Comparison of ENCODE assay signal across 9 mouse cellular contexts in the genomic region with DNA sequence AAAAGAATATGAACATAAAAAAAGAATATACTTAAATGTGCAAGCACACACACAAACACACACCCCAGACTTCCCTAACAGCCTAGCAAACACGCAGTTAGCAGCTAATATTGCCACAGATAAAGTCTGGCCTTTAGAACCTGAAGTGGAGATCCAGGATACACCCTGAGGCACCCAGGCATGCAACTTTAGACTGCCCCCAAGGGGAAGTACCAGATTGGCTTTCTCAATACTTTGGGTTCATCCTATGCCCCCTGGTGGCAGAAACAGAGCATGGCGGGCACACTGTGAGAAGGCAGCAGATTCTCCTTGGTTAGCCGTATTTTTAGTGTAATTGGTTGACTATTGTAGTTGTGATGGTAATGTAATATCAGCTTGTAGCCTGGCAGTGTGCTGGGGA. TPM values are rescaled to one million over a fixed set of nuclear protein-coding genes. Genes with fewer than 3 reads are reported as not detected.
DNase-seq lines count a peak whose midpoint lies in the region; ATAC-seq and TF ChIP-seq lines count a peak whose summit lies in the region.
"Had no signal": no experiment of that assay in that cellular context is flagged by ENCODE, and none has a peak within 500 bp of the region (broad histone marks: within the 10 kb centered on the region; RNA-seq: fewer than 3 reads in every experiment).

No protein-coding gene starts in this region.

- peak; percentile 94 for DNase-seq in CH12.LX (ENCODE audit: extremely low read depth)
- DNase-seq in adrenal gland, postnatal 4 days (ENCODE audit: low spot score in 2 of 2), result peak; percentile 53 to 78
- peak; percentile 80 to 90 for DNase-seq in heart, postnatal 14 days
- DNase-seq in layer of hippocampus, adult 8-10 months (ENCODE audit: low spot score in 2 of 2), result peak; percentile 61 to 85
- peak; percentile 80 for DNase-seq in retina, postnatal 1 day
- peak; percentile 84 to 85 for DNase-seq in thymus, postnatal 36 days

- peak; percentile 93 for TF ChIP-seq RAD21 in CH12.LX (IDR thresholded peaks at IDR 0.05; ENCODE audit: low read depth, low read length)

- dilution Hi-C loops in CH12.LX (cut with MboI; ENCODE audit: extremely low pct_ligation_motif_present, extremely low pct_unique_long_range_greater_than_20kb, low sequenced_read_pairs), result no loop called here

- peaks cover 50 to 97% of the 10 kb centered on the region in 2 experiments for H3K4me1 ChIP-seq in CH12.LX (ENCODE audit: control insufficient read depth in 1 of 2, insufficient read depth in 2 of 2)
- no peaks in the 10 kb centered on the region for H3K4me1 ChIP-seq in lung, embryonic 16.5 days (replicated peaks; ENCODE audit: control insufficient read depth, insufficient read depth, low read length)
- H3K4me1 ChIP-seq: limb, embryonic 12.5 days had no signal

- no peak overlapping the region for H3K4me2 ChIP-seq in CH12.LX (ENCODE audit: insufficient read depth, low read depth, poor library complexity, severe bottlenecking)
- H3K4me2 ChIP-seq in lung, embryonic 16.5 days (ENCODE audit: low read depth, low read length), result no peak overlapping the region
- H3K4me2 ChIP-seq: limb, embryonic 12.5 days had no signal

- in situ Hi-C loops in CH12.LX (cut with MboI; ENCODE audit: low pct_ligation_motif_present, low pct_unique_long_range_greater_than_20kb, low sequenced_read_pairs), result loop anchor here (5.0 to 10.0 kb wide), 3 partner anchors 114 to 193 kb away; no protein-coding TSS in a partner anchor

- no peaks in the 10 kb centered on the region for H3K36me3 ChIP-seq in CH12.LX (replicated peaks in 1 of 2; ENCODE audit: control insufficient read depth in 1 of 2, insufficient read depth in 1 of 2, low read length in 1 of 2)
- H3K36me3 ChIP-seq in lung, embryonic 16.5 days (ENCODE audit: control insufficient read depth, insufficient read depth, low read length), result no peaks in the 10 kb centered on the region
- H3K36me3 ChIP-seq: limb, embryonic 12.5 days had no signal

- ATAC-seq in erythroid progenitor cell, adult 5-6 weeks (replicated peaks; ENCODE audit: low FRiP score, poor library complexity, severe bottlenecking), result peak; percentile 70; the same call in 1 of the 2 replicates
- ATAC-seq in lung, embryonic 16.5 days (ENCODE audit: low read depth), result peak; percentile 67

- H3K9me3 ChIP-seq in CH12.LX (replicated peaks; ENCODE audit: low read length), result no peaks in the 10 kb centered on the region
- H3K9me3 ChIP-seq in lung, embryonic 16.5 days (ENCODE audit: control insufficient read depth, low read length), result no peaks in the 10 kb centered on the region
- H3K9me3 ChIP-seq: limb, embryonic 12.5 days had no signal

- no peak for TF ChIP-seq POLR2A in CH12.LX (IDR thresholded peaks at IDR 0.05; ENCODE audit: low read depth, low read length)

- H3K79me2 ChIP-seq in CH12.LX (replicated peaks; ENCODE audit: control insufficient read depth, extremely low read depth, insufficient read depth, poor library complexity, severe bottlenecking), result no peaks in the 10 kb centered on the region

- H3K9ac ChIP-seq in CH12.LX (ENCODE audit: insufficient read depth, low read depth), result no peak overlapping the region
- H3K9ac ChIP-seq in lung, embryonic 16.5 days (ENCODE audit: low read length), result no peak overlapping the region
- H3K9ac ChIP-seq: limb, embryonic 12.5 days had no signal

- 4% methylated on average over 3 of the region's 3 CpGs for WGBS in lung, embryonic 16.5 days

- no peak overlapping the region for H3K27ac ChIP-seq in CH12.LX (ENCODE audit: insufficient read depth, low read depth)
- H3K27ac ChIP-seq in lung, embryonic 16.5 days (ENCODE audit: low read length), result no peak overlapping the region
- H3K27ac ChIP-seq: limb, embryonic 12.5 days had no signal

- TF ChIP-seq EP300 in CH12.LX (IDR thresholded peaks at IDR 0.05; ENCODE audit: low read length), result no peak

- no peak overlapping the region for H3K4me3 ChIP-seq in CH12.LX (replicated peaks in 1 of 3; ENCODE audit: low read depth in 2 of 3, low read length in 2 of 3, poor library complexity in 1 of 3)
- H3K4me3 ChIP-seq in lung, embryonic 16.5 days (ENCODE audit: low read length), result no peak overlapping the region
- H3K4me3 ChIP-seq: limb, embryonic 12.5 days had no signal

- peak; percentile 92 to 99 for TF ChIP-seq CTCF in CH12.LX (conservative IDR thresholded peaks at IDR 0.05 in 1 of 2, IDR thresholded peaks at IDR 0.05 in 1 of 2; ENCODE audit: low read depth in 2 of 2, low read length in 2 of 2)

- intact Hi-C loops in heart, postnatal 14 days (cut with DNase I), result loop anchor here (1.0 to 2.0 kb wide), 2 partner anchors 132 to 196 kb away; no protein-coding TSS in a partner anchor

- no peaks in the 10 kb centered on the region for H3K27me3 ChIP-seq in CH12.LX (replicated peaks)
- no peaks in the 10 kb centered on the region for H3K27me3 ChIP-seq in lung, embryonic 16.5 days (ENCODE audit: control insufficient read depth, insufficient read depth, low read depth, low read length)
- H3K27me3 ChIP-seq: limb, embryonic 12.5 days had no signal

TF ChIP-seq in CH12.LX, 34 proteins besides CTCF, POLR2A, EP300 and RAD21 (continues in another document):
- TF ChIP-seq TBP (conservative IDR thresholded peaks at IDR 0.05; ENCODE audit: low read depth, low read length) (no peak), JUND (conservative IDR thresholded peaks at IDR 0.05; ENCODE audit: low read depth, low read length) (no peak; the same call in 1 of the 2 replicates), ZNF384 (IDR thresholded peaks at IDR 0.05; ENCODE audit: low read depth, low read length) (no peak), ZKSCAN1 (IDR thresholded peaks at IDR 0.05; ENCODE audit: borderline replicate concordance, low read depth, low read length) (no peak), NELFE (IDR thresholded peaks at IDR 0.05; ENCODE audit: low read depth, low read length) (peak; percentile 39; the same call in 1 of the 2 replicates), POLR2AphosphoS2 (IDR thresholded peaks at IDR 0.05; ENCODE audit: low read depth, low read length) (no peak), TCF12 (IDR thresholded peaks at IDR 0.05; ENCODE audit: low read depth, low read length) (0 out of 2 replicates have a peak, but pooled peaks have one; percentile 31), MXI1 (IDR thresholded peaks at IDR 0.05; ENCODE audit: low read depth, low read length) (no peak), SIN3A (IDR thresholded peaks at IDR 0.05; ENCODE audit: low read length) (0 out of 2 replicates have a peak, but pooled peaks have one; percentile 25), ELF1 (IDR thresholded peaks at IDR 0.05; ENCODE audit: low read depth, low read length) (no peak), E2F4 (IDR thresholded peaks at IDR 0.05; ENCODE audit: insufficient replicate concordance, low read depth, low read length) (no peak), ETS1 (conservative IDR thresholded peaks at IDR 0.05; ENCODE audit: low read depth, low read length) (no peak), USF2 (conservative IDR thresholded peaks at IDR 0.05; ENCODE audit: low read depth, low read length) (no peak), MAZ (IDR thresholded peaks at IDR 0.05; ENCODE audit: low read depth, low read length) (peak; percentile 79), IRF4 (IDR thresholded peaks at IDR 0.05; ENCODE audit: low read depth, low read length) (peak; percentile 52; the same call in 1 of the 2 replicates), KAT2A (IDR thresholded peaks at IDR 0.05; ENCODE audit: insufficient replicate concordance, low read length) (no peak), USF1 (IDR thresholded peaks at IDR 0.05; ENCODE audit: low read depth, low read length) (no peak), MAX (IDR thresholded peaks at IDR 0.05; ENCODE audit: low read length) (peak; percentile 13; the same call in 1 of the 2 replicates), HCFC1 (IDR thresholded peaks at IDR 0.05; ENCODE audit: low read depth, low read length) (no peak), PAX5 (IDR thresholded peaks at IDR 0.05; ENCODE audit: low read length) (no peak), MEF2A (IDR thresholded peaks at IDR 0.05; ENCODE audit: borderline replicate concordance, low read depth, low read length) (peak; percentile 75; the same call in 1 of the 2 replicates), RCOR1 (conservative IDR thresholded peaks at IDR 0.05; ENCODE audit: low read depth, low read length) (no peak), MAFK (IDR thresholded peaks at IDR 0.05; ENCODE audit: insufficient replicate concordance, low read length) (no peak), CHD2 (IDR thresholded peaks at IDR 0.05; ENCODE audit: low read length) (no peak), CHD1 (IDR thresholded peaks at IDR 0.05; ENCODE audit: low read depth, low read length) (no peak), ZMIZ1 (IDR thresholded peaks at IDR 0.05; ENCODE audit: low read depth, low read length) (no peak), MYC (IDR thresholded peaks at IDR 0.05; ENCODE audit: low read depth, low read length) (peak; percentile 51; the same call in 1 of the 2 replicates), GABPA (IDR thresholded peaks at IDR 0.05; ENCODE audit: insufficient replicate concordance, low read depth, low read length) (no peak), JUN (IDR thresholded peaks at IDR 0.05; ENCODE audit: insufficient read depth, low read depth, low read length) (no peak), NRF1 (IDR thresholded peaks at IDR 0.05; ENCODE audit: low read depth, low read length) (no peak)

RNA-seq across cellular contexts. Expression of gene Timm8a2, which starts 26.2 kb away (rescaled TPM):
- total RNA-seq in CH12.LX (2012; rRNA removed) (not detected in 2 replicates), CH12.LX (2014; rRNA removed) (not detected in 2 replicates)
- not detected in 2 replicates for polyA plus RNA-seq in CH12.LX (2012; ENCODE audit: insufficient read length, low read depth)
- total RNA-seq in adrenal gland, postnatal 4 days (2021), result not detected
- total RNA-seq in erythroid progenitor cell, adult 5-6 weeks (2015; ENCODE audit: low replicate concordance), result not detected in 2 replicates
- total RNA-seq in erythroid progenitor cell, adult 5-6 weeks (2017; ENCODE audit: low replicate concordance), result not detected in 2 replicates
- total RNA-seq in heart, postnatal 14 days (2021), result not detected
- total RNA-seq in layer of hippocampus, adult 8-10 months (2022), result not detected
- not detected in 2 replicates for polyA plus RNA-seq in lung, embryonic 16.5 days (2015; fragmentation: Nextera tagmentation; extraction: Ambion mirVana)
- polyA plus RNA-seq: limb, embryonic 12.5 days had no signal

RNA-seq across cellular contexts. Expression of gene Tm9sf2, which starts 46.2 kb away (rescaled TPM):
- total RNA-seq in CH12.LX (2012; rRNA removed) (49.2 and 59.6 TPM in 2 replicates), CH12.LX (2014; rRNA removed) (108 and 119 TPM in 2 replicates)
- polyA plus RNA-seq in CH12.LX (2012; ENCODE audit: insufficient read length, low read depth), result 73.1 and 85.5 TPM in 2 replicates
- total RNA-seq in adrenal gland, postnatal 4 days (2021), result 100 to 1,000 TPM; 134 to 135 TPM
- total RNA-seq in erythroid progenitor cell, adult 5-6 weeks (2015; ENCODE audit: low replicate concordance), result 45.8 and 62.5 TPM in 2 replicates
- 45.1 and 53.8 TPM in 2 replicates for total RNA-seq in erythroid progenitor cell, adult 5-6 weeks (2017; ENCODE audit: low replicate concordance)
- 100 to 1,000 TPM; 111 to 112 TPM for total RNA-seq in heart, postnatal 14 days (2021)
- total RNA-seq in layer of hippocampus, adult 8-10 months (2022), result 100 to 1,000 TPM in 3 of 4 experiments, 10 to 100 TPM in 1; 99.6 to 111 (median 105) TPM
- polyA plus RNA-seq in lung, embryonic 16.5 days (2015; fragmentation: Nextera tagmentation; extraction: Ambion mirVana), result 176 and 186 TPM in 2 replicates
